Mouse (Mus musculus): ENCODE data around the gene Gm49721. TPM values are rescaled to one million over a fixed set of nuclear protein-coding genes. Genes with fewer than 3 reads are reported as not detected.
"Not testable (repeated sequence)": the region's sequence is repeated elsewhere in the genome, so short reads cannot be mapped to it uniquely, and the experiment has no call there.

Gm49721 gene
- polyA plus RNA-seq, 1 experiment from 2014 or later, result 0.56 TPM

GRCm38 (mm10) chr17:7003392-7003791, 24.7 kb downstream of the Gm49721 start:
- H3K9ac ChIP-seq; H3K4me2 ChIP-seq (replicated peaks); DNase-seq (ENCODE audit: low spot score); H3K4me3 ChIP-seq (replicated peaks; ENCODE audit: low read length); ATAC-seq (ENCODE audit: low FRiP score); H3K4me1 ChIP-seq (replicated peaks; ENCODE audit: control insufficient read depth, insufficient read depth, low read length); H3K27me3 ChIP-seq (ENCODE audit: control insufficient read depth, insufficient read depth, low read length); H3K36me3 ChIP-seq (replicated peaks; ENCODE audit: control insufficient read depth, insufficient read depth); H3K27ac ChIP-seq; H3K9me3 ChIP-seq (ENCODE audit: control insufficient read depth, low read length): not testable (repeated sequence)
- no CpG with 5 or more reads among the region's 3 CpGs for WGBS

GRCm38 (mm10) chr17:7005646-7006045, 26.9 kb downstream of the Gm49721 start:
- not testable (repeated sequence) for H3K9me3 ChIP-seq (ENCODE audit: control insufficient read depth, low read length); H3K27ac ChIP-seq; H3K36me3 ChIP-seq (replicated peaks; ENCODE audit: control insufficient read depth, insufficient read depth); H3K4me2 ChIP-seq (replicated peaks); H3K4me3 ChIP-seq (replicated peaks; ENCODE audit: low read length); H3K27me3 ChIP-seq (ENCODE audit: control insufficient read depth, insufficient read depth, low read length); H3K9ac ChIP-seq; ATAC-seq (ENCODE audit: low FRiP score); H3K4me1 ChIP-seq (replicated peaks; ENCODE audit: control insufficient read depth, insufficient read depth, low read length); DNase-seq (ENCODE audit: low spot score)
- WGBS, result 67% methylated on average over 3 of the region's 4 CpGs

- DNase-seq (ENCODE audit: low spot score); ATAC-seq (ENCODE audit: low FRiP score); H3K4me1 ChIP-seq (replicated peaks; ENCODE audit: control insufficient read depth, insufficient read depth, low read length); H3K36me3 ChIP-seq (replicated peaks; ENCODE audit: control insufficient read depth, insufficient read depth); H3K4me2 ChIP-seq (replicated peaks); H3K4me3 ChIP-seq (replicated peaks; ENCODE audit: low read length); H3K27me3 ChIP-seq (ENCODE audit: control insufficient read depth, insufficient read depth, low read length); H3K27ac ChIP-seq; H3K9ac ChIP-seq; H3K9me3 ChIP-seq (ENCODE audit: control insufficient read depth, low read length): not testable (repeated sequence)
Measured at GRCm38 (mm10) chr17:7008885-7009284, 30.2 kb downstream of the Gm49721 start.

DNA sequence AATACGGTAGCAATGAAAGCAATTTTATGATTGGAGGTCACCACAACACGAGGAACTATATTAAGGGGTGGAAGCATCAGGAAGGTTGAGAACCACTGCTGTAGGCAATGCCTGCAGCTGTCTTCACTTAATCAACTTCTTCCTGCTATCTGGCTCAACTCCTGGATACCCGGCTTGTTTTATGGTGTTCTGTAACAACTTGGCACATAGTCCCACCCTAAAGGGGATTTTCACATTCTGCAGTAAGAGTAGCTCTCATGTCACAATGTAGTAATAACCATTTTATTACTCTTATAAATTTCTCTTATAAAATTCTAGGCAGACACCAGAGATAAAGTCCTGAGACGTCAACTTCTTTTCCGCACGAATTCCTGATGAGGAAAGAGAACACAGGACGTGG, 30.7 kb downstream of the Gm49721 start:
- H3K9me3 ChIP-seq (ENCODE audit: control insufficient read depth, low read length); H3K9ac ChIP-seq; ATAC-seq (ENCODE audit: low FRiP score); DNase-seq (ENCODE audit: low spot score); H3K36me3 ChIP-seq (replicated peaks; ENCODE audit: control insufficient read depth, insufficient read depth); H3K4me3 ChIP-seq (replicated peaks; ENCODE audit: low read length); H3K4me2 ChIP-seq (replicated peaks); H3K27me3 ChIP-seq (ENCODE audit: control insufficient read depth, insufficient read depth, low read length); H3K4me1 ChIP-seq (replicated peaks; ENCODE audit: control insufficient read depth, insufficient read depth, low read length); H3K27ac ChIP-seq: not testable (repeated sequence)
- WGBS, result no CpG with 5 or more reads among the region's 7 CpGs

GRCm38 (mm10) chr17:7009901-7010300, 31.2 kb downstream of the Gm49721 start:
- WGBS, result 77% methylated on average over 4 of the region's 9 CpGs
- DNase-seq (ENCODE audit: low spot score); H3K4me1 ChIP-seq (replicated peaks; ENCODE audit: control insufficient read depth, insufficient read depth, low read length); H3K9ac ChIP-seq; H3K9me3 ChIP-seq (ENCODE audit: control insufficient read depth, low read length); H3K27me3 ChIP-seq (ENCODE audit: control insufficient read depth, insufficient read depth, low read length); H3K36me3 ChIP-seq (replicated peaks; ENCODE audit: control insufficient read depth, insufficient read depth); H3K4me2 ChIP-seq (replicated peaks); H3K4me3 ChIP-seq (replicated peaks; ENCODE audit: low read length); ATAC-seq (ENCODE audit: low FRiP score); H3K27ac ChIP-seq: not testable (repeated sequence)

- not testable (repeated sequence) for H3K4me3 ChIP-seq (replicated peaks; ENCODE audit: low read length); H3K4me2 ChIP-seq (replicated peaks); DNase-seq (ENCODE audit: low spot score); H3K36me3 ChIP-seq (replicated peaks; ENCODE audit: control insufficient read depth, insufficient read depth); H3K27ac ChIP-seq; H3K9ac ChIP-seq; ATAC-seq (ENCODE audit: low FRiP score); H3K4me1 ChIP-seq (replicated peaks; ENCODE audit: control insufficient read depth, insufficient read depth, low read length); H3K9me3 ChIP-seq (ENCODE audit: control insufficient read depth, low read length); H3K27me3 ChIP-seq (ENCODE audit: control insufficient read depth, insufficient read depth, low read length)
- WGBS, result no CpG with 5 or more reads among the region's 1 CpGs
Measured at GRCm38 (mm10) chr17:7014190-7014589, 35.5 kb downstream of the Gm49721 start.

DNA sequence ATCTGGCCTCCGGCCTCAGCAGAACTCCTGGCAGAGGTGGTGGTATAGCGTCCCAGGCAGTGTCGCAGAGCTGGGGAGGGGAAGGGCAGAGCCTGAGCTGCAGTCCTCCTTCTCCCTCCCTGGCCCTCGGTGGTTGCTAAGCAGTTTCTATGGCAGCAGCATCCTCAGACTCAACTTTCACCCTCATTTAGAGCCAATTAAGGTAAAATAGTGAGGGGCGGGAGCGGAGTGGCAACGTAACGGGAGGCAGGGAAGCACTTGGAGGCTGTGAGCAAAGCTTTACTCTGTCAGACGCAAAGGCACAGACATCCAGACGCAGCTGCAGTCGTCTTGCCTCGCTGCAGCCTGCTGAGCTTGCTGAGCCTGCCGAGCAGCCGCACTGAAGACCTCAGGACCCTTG, 46.6 kb downstream of the Gm49721 start, which contains the start of gene Gm1604a:
Gm1604a (plus strand) TSS at position 312 of the 400 bp plus-strand sequence.
- not testable (repeated sequence) for H3K27ac ChIP-seq; H3K9ac ChIP-seq; H3K4me2 ChIP-seq (replicated peaks); H3K36me3 ChIP-seq (replicated peaks; ENCODE audit: control insufficient read depth, insufficient read depth); H3K4me1 ChIP-seq (replicated peaks; ENCODE audit: control insufficient read depth, insufficient read depth, low read length); H3K4me3 ChIP-seq (replicated peaks; ENCODE audit: low read length); H3K9me3 ChIP-seq (ENCODE audit: control insufficient read depth, low read length); DNase-seq (ENCODE audit: low spot score); H3K27me3 ChIP-seq (ENCODE audit: control insufficient read depth, insufficient read depth, low read length)
- ATAC-seq (ENCODE audit: low FRiP score), result peak; percentile 84
- WGBS, result 4% methylated on average over 6 of the region's 14 CpGs

- not testable (repeated sequence) for H3K27me3 ChIP-seq (ENCODE audit: control insufficient read depth, insufficient read depth, low read length); H3K4me3 ChIP-seq (replicated peaks; ENCODE audit: low read length); DNase-seq (ENCODE audit: low spot score); H3K9me3 ChIP-seq (ENCODE audit: control insufficient read depth, low read length); H3K27ac ChIP-seq; H3K4me1 ChIP-seq (replicated peaks; ENCODE audit: control insufficient read depth, insufficient read depth, low read length); H3K36me3 ChIP-seq (replicated peaks; ENCODE audit: control insufficient read depth, insufficient read depth); H3K4me2 ChIP-seq (replicated peaks); H3K9ac ChIP-seq
- 32% methylated on average over 3 of the region's 14 CpGs for WGBS
- ATAC-seq (ENCODE audit: low FRiP score), result peak; percentile 42; the same call in 1 of the 2 replicates
Measured at GRCm38 (mm10) chr17:7025764-7026346, 47.2 kb downstream of the Gm49721 start.

DNA sequence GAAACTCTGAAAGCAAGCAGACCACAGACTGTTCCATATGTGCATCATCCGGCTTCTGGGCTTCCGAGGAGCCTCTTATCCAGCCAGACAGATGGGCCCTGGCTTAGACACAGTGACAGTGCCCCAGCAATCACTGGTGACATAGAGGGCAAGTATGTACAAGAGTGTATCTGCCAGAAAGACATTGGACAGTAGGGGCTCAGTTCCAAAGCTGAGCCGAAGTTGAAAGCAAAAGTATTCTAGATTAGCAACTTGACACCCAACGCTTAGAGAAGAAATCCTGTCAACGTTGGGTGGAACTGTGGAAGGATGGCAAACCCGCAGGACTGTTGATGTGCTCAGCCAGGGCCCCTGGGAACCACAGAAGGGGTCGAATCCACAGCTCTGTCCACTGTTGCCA, 51.5 kb downstream of the Gm49721 start:
- H3K36me3 ChIP-seq (replicated peaks; ENCODE audit: control insufficient read depth, insufficient read depth); H3K9ac ChIP-seq; H3K4me3 ChIP-seq (replicated peaks; ENCODE audit: low read length); H3K27me3 ChIP-seq (ENCODE audit: control insufficient read depth, insufficient read depth, low read length); ATAC-seq (ENCODE audit: low FRiP score); H3K4me2 ChIP-seq (replicated peaks); H3K9me3 ChIP-seq (ENCODE audit: control insufficient read depth, low read length); H3K4me1 ChIP-seq (replicated peaks; ENCODE audit: control insufficient read depth, insufficient read depth, low read length); DNase-seq (ENCODE audit: low spot score); H3K27ac ChIP-seq: not testable (repeated sequence)
- 89% methylated on average over 5 of the region's 7 CpGs for WGBS

GRCm38 (mm10) chr17:7030622-7031174, 52.0 kb downstream of the Gm49721 start:
- ATAC-seq (ENCODE audit: low FRiP score); DNase-seq (ENCODE audit: low spot score); H3K4me2 ChIP-seq (replicated peaks); H3K27ac ChIP-seq; H3K27me3 ChIP-seq (ENCODE audit: control insufficient read depth, insufficient read depth, low read length); H3K4me1 ChIP-seq (replicated peaks; ENCODE audit: control insufficient read depth, insufficient read depth, low read length); H3K36me3 ChIP-seq (replicated peaks; ENCODE audit: control insufficient read depth, insufficient read depth); H3K4me3 ChIP-seq (replicated peaks; ENCODE audit: low read length); H3K9me3 ChIP-seq (ENCODE audit: control insufficient read depth, low read length); H3K9ac ChIP-seq: not testable (repeated sequence)
- 59% methylated on average over 3 of the region's 6 CpGs for WGBS
